Mouse (Mus musculus): Measurements from ENCODE around the gene Ttc22. TPM values are rescaled to one million over a fixed set of nuclear protein-coding genes. Genes with fewer than 3 reads are reported as not detected.
A peak's percentile ranks its signal among the peaks of the same experiment; 100 is the strongest.

Gene Ttc22
- polyA plus RNA-seq, 1 experiment from 2014 or later = 0.36 TPM

GRCm38 (mm10) chr4:106624271-106624670, 2.0 kb downstream of the Ttc22 start:
- Histone ChIP-seq H3K4me2 (ENCODE audit: low read depth) (no peak overlapping the region), H3K9me3 (ENCODE audit: control insufficient read depth, low read length) (no peaks in the 10 kb centered on the region), H3K4me3 (ENCODE audit: low read depth, low read length) (no peak overlapping the region), H3K27ac (ENCODE audit: low read depth, low read length) (no peak overlapping the region), H3K36me3 (ENCODE audit: control insufficient read depth, insufficient read depth, low read length) (no peaks in the 10 kb centered on the region), H3K9ac (ENCODE audit: low read length) (no peak overlapping the region), H3K27me3 (ENCODE audit: control insufficient read depth, insufficient read depth, low read length) (peaks cover 30% of the 10 kb centered on the region), H3K4me1 (ENCODE audit: control insufficient read depth, insufficient read depth, low read length) (no peaks in the 10 kb centered on the region)
- WGBS = 90% methylated on average over 10 of the region's 10 CpGs
- DNase-seq (ENCODE audit: low spot score) (no peak), ATAC-seq (ENCODE audit: insufficient read depth, low FRiP score, low TSS enrichment) (no peak)

GRCm38 (mm10) chr4:106627809-106628208, 5.6 kb downstream of the Ttc22 start:
- Histone ChIP-seq H3K4me2 (ENCODE audit: low read depth) (no peak overlapping the region), H3K9me3 (ENCODE audit: control insufficient read depth, low read length) (no peaks in the 10 kb centered on the region), H3K36me3 (ENCODE audit: control insufficient read depth, insufficient read depth, low read length) (no peaks in the 10 kb centered on the region), H3K9ac (ENCODE audit: low read length) (no peak overlapping the region), H3K27ac (ENCODE audit: low read depth, low read length) (no peak overlapping the region), H3K27me3 (ENCODE audit: control insufficient read depth, insufficient read depth, low read length) (peaks cover 16% of the 10 kb centered on the region), H3K4me3 (ENCODE audit: low read depth, low read length) (no peak overlapping the region), H3K4me1 (ENCODE audit: control insufficient read depth, insufficient read depth, low read length) (no peaks in the 10 kb centered on the region)
- no peak for DNase-seq (ENCODE audit: low spot score)
- no peak for ATAC-seq (ENCODE audit: insufficient read depth, low FRiP score, low TSS enrichment)
- WGBS = 81% methylated on average over 5 of the region's 5 CpGs

- H3K4me3 ChIP-seq (ENCODE audit: low read depth, low read length) = no peak overlapping the region
- DNase-seq (ENCODE audit: low spot score) = no peak
Observed at GRCm38 (mm10) chr4:106628650-106629360, 6.6 kb downstream of the Ttc22 start.

GRCm38 (mm10) chr4:106629374-106629773, 7.1 kb downstream of the Ttc22 start:
- ATAC-seq (ENCODE audit: insufficient read depth, low FRiP score, low TSS enrichment) = no peak
- Histone ChIP-seq H3K36me3 (ENCODE audit: control insufficient read depth, insufficient read depth, low read length) (no peaks in the 10 kb centered on the region), H3K27me3 (ENCODE audit: control insufficient read depth, insufficient read depth, low read length) (peaks cover 3% of the 10 kb centered on the region; the same call in 1 of the 2 replicates), H3K4me3 (ENCODE audit: low read depth, low read length) (no peak overlapping the region), H3K4me1 (ENCODE audit: control insufficient read depth, insufficient read depth, low read length) (no peaks in the 10 kb centered on the region), H3K27ac (ENCODE audit: low read depth, low read length) (no peak overlapping the region), H3K9ac (ENCODE audit: low read length) (no peak overlapping the region), H3K4me2 (ENCODE audit: low read depth) (no peak overlapping the region), H3K9me3 (ENCODE audit: control insufficient read depth, low read length) (no peaks in the 10 kb centered on the region)
- DNase-seq (ENCODE audit: low spot score) = no peak
- 76% methylated on average over 5 of the region's 5 CpGs for WGBS

More at GRCm38 (mm10) chr4:106628650-106629360, 6.6 kb downstream of the Ttc22 start:
- no peaks in the 10 kb centered on the region for H3K36me3 ChIP-seq (ENCODE audit: control insufficient read depth, insufficient read depth, low read length)
- H3K4me2 ChIP-seq (ENCODE audit: low read depth) = no peak overlapping the region
- H3K4me1 ChIP-seq (ENCODE audit: control insufficient read depth, insufficient read depth, low read length) = no peaks in the 10 kb centered on the region
- H3K9ac ChIP-seq (ENCODE audit: low read length) = no peak overlapping the region
- no peak for ATAC-seq (ENCODE audit: insufficient read depth, low FRiP score, low TSS enrichment)
- 57% methylated on average over 9 of the region's 9 CpGs for WGBS
- no peak overlapping the region for H3K27ac ChIP-seq (ENCODE audit: low read depth, low read length)
- H3K27me3 ChIP-seq (ENCODE audit: control insufficient read depth, insufficient read depth, low read length) = peaks cover 6% of the 10 kb centered on the region; the same call in 1 of the 2 replicates
- H3K9me3 ChIP-seq (ENCODE audit: control insufficient read depth, low read length) = no peaks in the 10 kb centered on the region

- no peaks in the 10 kb centered on the region for H3K4me1 ChIP-seq (ENCODE audit: control insufficient read depth, insufficient read depth, low read length)
- peak; percentile 61 for DNase-seq (ENCODE audit: low spot score)
- H3K4me2 ChIP-seq (ENCODE audit: low read depth) = no peak overlapping the region
- H3K27ac ChIP-seq (ENCODE audit: low read depth, low read length) = no peak overlapping the region
- H3K36me3 ChIP-seq (ENCODE audit: control insufficient read depth, insufficient read depth, low read length) = no peaks in the 10 kb centered on the region
- WGBS = 29% methylated on average over 14 of the region's 14 CpGs
- 0 out of 2 replicates have a peak, but pooled peaks have one; percentile 38 for ATAC-seq (ENCODE audit: insufficient read depth, low FRiP score, low TSS enrichment)
- no peak overlapping the region for H3K9ac ChIP-seq (ENCODE audit: low read length)
- H3K9me3 ChIP-seq (ENCODE audit: control insufficient read depth, low read length) = no peaks in the 10 kb centered on the region
- H3K4me3 ChIP-seq (ENCODE audit: low read depth, low read length) = no peak overlapping the region
- no peaks in the 10 kb centered on the region for H3K27me3 ChIP-seq (ENCODE audit: control insufficient read depth, insufficient read depth, low read length)
Observed at GRCm38 (mm10) chr4:106630333-106631220, 8.3 kb downstream of the Ttc22 start.

GRCm38 (mm10) chr4:106632313-106632712, 10.1 kb downstream of the Ttc22 start:
- no peak overlapping the region for H3K9ac ChIP-seq (ENCODE audit: low read length)
- no peak overlapping the region for H3K27ac ChIP-seq (ENCODE audit: low read depth, low read length)
- no peak overlapping the region for H3K4me2 ChIP-seq (ENCODE audit: low read depth)
- no peaks in the 10 kb centered on the region for H3K27me3 ChIP-seq (ENCODE audit: control insufficient read depth, insufficient read depth, low read length)
- no peak for DNase-seq (ENCODE audit: low spot score)
- 55% methylated on average over 1 of the region's 3 CpGs for WGBS
- no peak for ATAC-seq (ENCODE audit: insufficient read depth, low FRiP score, low TSS enrichment)
- no peak overlapping the region for H3K4me3 ChIP-seq (ENCODE audit: low read depth, low read length)
- no peaks in the 10 kb centered on the region for H3K4me1 ChIP-seq (ENCODE audit: control insufficient read depth, insufficient read depth, low read length)
- no peaks in the 10 kb centered on the region for H3K36me3 ChIP-seq (ENCODE audit: control insufficient read depth, insufficient read depth, low read length)
- no peaks in the 10 kb centered on the region for H3K9me3 ChIP-seq (ENCODE audit: control insufficient read depth, low read length)

GRCm38 (mm10) chr4:106633281-106634085, 11.3 kb downstream of the Ttc22 start:
- H3K9me3 ChIP-seq (ENCODE audit: control insufficient read depth, low read length) = no peaks in the 10 kb centered on the region
- no peak overlapping the region for H3K4me2 ChIP-seq (ENCODE audit: low read depth)
- H3K4me1 ChIP-seq (ENCODE audit: control insufficient read depth, insufficient read depth, low read length) = no peaks in the 10 kb centered on the region
- WGBS = 36% methylated on average over 8 of the region's 8 CpGs
- H3K4me3 ChIP-seq (ENCODE audit: low read depth, low read length) = no peak overlapping the region
- H3K27ac ChIP-seq (ENCODE audit: low read depth, low read length) = no peak overlapping the region
- H3K9ac ChIP-seq (ENCODE audit: low read length) = peak overlapping the region; percentile 14; the same call in 1 of the 2 replicates
- DNase-seq (ENCODE audit: low spot score) = no peak
- H3K27me3 ChIP-seq (ENCODE audit: control insufficient read depth, insufficient read depth, low read length) = no peaks in the 10 kb centered on the region
- H3K36me3 ChIP-seq (ENCODE audit: control insufficient read depth, insufficient read depth, low read length) = no peaks in the 10 kb centered on the region
- no peak for ATAC-seq (ENCODE audit: insufficient read depth, low FRiP score, low TSS enrichment)

GRCm38 (mm10) chr4:106634086-106634479, 11.9 kb downstream of the Ttc22 start:
- no peak for DNase-seq (ENCODE audit: low spot score)
- ATAC-seq (ENCODE audit: insufficient read depth, low FRiP score, low TSS enrichment) = no peak
- Histone ChIP-seq H3K27me3 (ENCODE audit: control insufficient read depth, insufficient read depth, low read length) (no peaks in the 10 kb centered on the region), H3K9ac (ENCODE audit: low read length) (no peak overlapping the region), H3K4me1 (ENCODE audit: control insufficient read depth, insufficient read depth, low read length) (no peaks in the 10 kb centered on the region), H3K36me3 (ENCODE audit: control insufficient read depth, insufficient read depth, low read length) (no peaks in the 10 kb centered on the region), H3K4me2 (ENCODE audit: low read depth) (no peak overlapping the region), H3K27ac (ENCODE audit: low read depth, low read length) (no peak overlapping the region), H3K9me3 (ENCODE audit: control insufficient read depth, low read length) (no peaks in the 10 kb centered on the region), H3K4me3 (ENCODE audit: low read depth, low read length) (no peak overlapping the region)
- 48% methylated on average over 9 of the region's 9 CpGs for WGBS

Data from neural tube, embryonic 11.5 days (tissue).